Comparison of ENCODE assay signal across 17 mouse cellular contexts in genomic region chr17:49377626-49378025, GRCm38 (mm10). TPM values are rescaled to one million over a fixed set of nuclear protein-coding genes. Genes with fewer than 3 reads are reported as not detected.
DNase-seq lines count a peak whose midpoint lies in the region.
"Had no signal": no experiment of that assay in that cellular context is flagged by ENCODE, and none has a peak within 500 bp of the region (broad histone marks: within the 10 kb centered on the region; RNA-seq: fewer than 3 reads in every experiment).

No protein-coding gene starts in this region.

- no peak overlapping the region for H3K4me3 ChIP-seq in embryonic facial prominence, embryonic 10.5 days
- H3K4me3 ChIP-seq: embryonic facial prominence, embryonic 13.5 days; embryonic facial prominence, embryonic 15.5 days; erythroblast, embryonic 14.5 days; forebrain, embryonic 10.5 days; forebrain, embryonic 12.5 days had no signal

- DNase-seq in adrenal gland, adult 2 months, result peak; percentile 52
- DNase-seq in adrenal gland, adult 8-10 months, result peak; percentile 27
- DNase-seq in adrenal gland, postnatal 14 days, result peak; percentile 44
- peak; percentile 24 to 45 for DNase-seq in adrenal gland, postnatal 36 days
- no peak for DNase-seq in left cerebral cortex, postnatal 36 days (ENCODE audit: low spot score in 2 of 2)
- DNase-seq in embryonic facial prominence, embryonic 10.5 days (ENCODE audit: low spot score), result no peak
- no peak for DNase-seq in cerebellum, postnatal 25 days
- DNase-seq: cerebellum, adult 11 months; cerebellum, adult 18-20 months; cerebellum, adult 8-10 months; cerebellum, adult 9-11 months; cerebellum, postnatal 14 days had no signal

- no peaks in the 10 kb centered on the region for H3K9me3 ChIP-seq in embryonic facial prominence, embryonic 10.5 days
- H3K9me3 ChIP-seq: embryonic facial prominence, embryonic 13.5 days; embryonic facial prominence, embryonic 15.5 days; forebrain, embryonic 10.5 days; forebrain, embryonic 12.5 days had no signal

- intact Hi-C loops in left cerebral cortex, postnatal 36 days (cut with DNase I), result no loop called here

- no peak overlapping the region for H3K27ac ChIP-seq in embryonic facial prominence, embryonic 10.5 days (replicated peaks)
- H3K27ac ChIP-seq: embryonic facial prominence, embryonic 13.5 days; embryonic facial prominence, embryonic 15.5 days; forebrain, embryonic 10.5 days; forebrain, embryonic 12.5 days had no signal

- WGBS in embryonic facial prominence, embryonic 10.5 days, result 77% methylated on average over 11 of the region's 11 CpGs

- no peaks in the 10 kb centered on the region for H3K4me1 ChIP-seq in embryonic facial prominence, embryonic 10.5 days
- H3K4me1 ChIP-seq: embryonic facial prominence, embryonic 13.5 days; embryonic facial prominence, embryonic 15.5 days; forebrain, embryonic 10.5 days; forebrain, embryonic 12.5 days had no signal

- H3K36me3 ChIP-seq in embryonic facial prominence, embryonic 10.5 days (replicated peaks), result no peaks in the 10 kb centered on the region
- H3K36me3 ChIP-seq: embryonic facial prominence, embryonic 13.5 days; embryonic facial prominence, embryonic 15.5 days; forebrain, embryonic 10.5 days; forebrain, embryonic 12.5 days had no signal

- no peaks in the 10 kb centered on the region for H3K27me3 ChIP-seq in embryonic facial prominence, embryonic 10.5 days (replicated peaks; ENCODE audit: low read depth, poor library complexity, severe bottlenecking)
- H3K27me3 ChIP-seq: embryonic facial prominence, embryonic 13.5 days; embryonic facial prominence, embryonic 15.5 days; forebrain, embryonic 12.5 days had no signal

RNA-seq across cellular contexts. Expression of gene Mocs1, which starts 50.5 kb away (rescaled TPM):
- total RNA-seq in adrenal gland, adult 2 months (2021), result 10 to 100 TPM; 36.2 to 55.3 TPM
- 39.5 and 42.7 TPM in 2 replicates for polyA plus RNA-seq in adrenal gland, adult 2 months (2012; rRNA removed)
- total RNA-seq in adrenal gland, adult 8-10 months (2022), result 10 to 100 TPM; 50.7 to 57.1 (median 53.5) TPM
- total RNA-seq in adrenal gland, postnatal 14 days (2021), result 31.2 and 43.0 TPM in 2 replicates
- 10 to 100 TPM; 34.0 to 49.1 TPM for total RNA-seq in adrenal gland, postnatal 36 days (2021)
- total RNA-seq in left cerebral cortex, postnatal 36 days (2021), result 10 to 100 TPM; 15.1 to 15.9 TPM
- polyA plus RNA-seq in embryonic facial prominence, embryonic 10.5 days (2016; fragmentation: Nextera tagmentation; extraction: Ambion mirVana), result 6.4 and 7.4 TPM in 2 replicates

Comparison
In these comparisons a context has a peak if more than half of its experiments do, and no peak if none do; other contexts are left out.
1. DNase-seq: peak in adrenal gland, adult 2 months (single experiment), adrenal gland, adult 8-10 months (single experiment), adrenal gland, postnatal 14 days (single experiment) and adrenal gland, postnatal 36 days (2 of 2); none in left cerebral cortex, postnatal 36 days (0 of 2), embryonic facial prominence, embryonic 10.5 days (single experiment) and cerebellum, postnatal 25 days (0 of 2).